Mouse (Mus musculus) neural tube, embryonic 11.5 days (tissue): ENCODE results near the gene Nkiras2. TPM values are rescaled to one million over a fixed set of nuclear protein-coding genes. Genes with fewer than 3 reads are reported as not detected.

ENCODE experiments used
- ATAC-seq: fragments of 200-750 bp; cut with Nextera tagmentation; 2 replicates; pipeline ENCODE4 v1.8.0; 2017; ENCODE audit warnings: moderate number of reproducible peaks, mild to moderate bottlenecking, moderate TSS enrichment, moderate library complexity; ENCODE audit not compliant: insufficient read depth, low FRiP score, low TSS enrichment
- DNase-seq: peaks from one replicate; pipeline ENCODE4 v3.0.0-alpha.2; 2015; ENCODE audit warnings: low spot score
- H3K27ac ChIP-seq: fragments of 300-500 bp; sonication (generic); 2 replicates; pipeline ENCODE4 v1.5.1; 2014; ENCODE audit warnings: low read depth, mild to moderate bottlenecking, low read length
- H3K27me3 ChIP-seq: fragments of 300-500 bp; sonication (generic); 2 replicates; pipeline ENCODE4 v1.6.1; 2014; ENCODE audit warnings: mild to moderate bottlenecking, low read length, mixed read lengths; ENCODE audit not compliant: control insufficient read depth, insufficient read depth
- H3K36me3 ChIP-seq: fragments of 300-500 bp; sonication (generic); 2 replicates; pipeline ENCODE4 v1.6.1; 2014; ENCODE audit warnings: mild to moderate bottlenecking, low read length, moderate library complexity, mixed read lengths; ENCODE audit not compliant: control insufficient read depth, insufficient read depth
- H3K4me1 ChIP-seq: fragments of 300-500 bp; sonication (generic); 2 replicates; pipeline ENCODE4 v1.6.1; 2014; ENCODE audit warnings: low read length, mixed read lengths; ENCODE audit not compliant: control insufficient read depth, insufficient read depth
- H3K4me2 ChIP-seq: fragments of 300-500 bp; sonication (generic); 2 replicates; pipeline ENCODE4 v1.6.1; 2014; ENCODE audit warnings: low read depth, mild to moderate bottlenecking, moderate library complexity
- H3K4me3 ChIP-seq: fragments of 300-500 bp; sonication (generic); 2 replicates; pipeline ENCODE4 v1.5.1; 2014; ENCODE audit warnings: low read depth, low read length
- H3K9ac ChIP-seq: fragments of 300-500 bp; sonication (generic); 2 replicates; pipeline ENCODE4 v1.6.1; 2014; ENCODE audit warnings: mild to moderate bottlenecking, low read length
- H3K9me3 ChIP-seq: fragments of 300-500 bp; sonication (generic); 2 replicates; pipeline ENCODE4 v1.6.1; 2016; ENCODE audit warnings: low read length; ENCODE audit not compliant: control insufficient read depth
- WGBS: fragments of 180-500 bp; shearing (Covaris S2); extraction: QIAGEN DNeasy Blood & Tissue Kit; methylation state at CpG from one replicate; pipeline ENCODE4 v1.1.7; 2014; 5-methylcytosine and 5-hydroxymethylcytosine counted together
- polyA plus RNA-seq: library from polyadenylated mRNA; unstranded; fragments of >200 nt; fragmentation: Nextera tagmentation; extraction: Ambion mirVana; gene quantifications from 2 replicates; pipeline ENCODE4 v1.2.1, GENCODE M21; 2014

The Nkiras2 gene
- polyA plus RNA-seq, 1 experiment from 2014 or later, result 115 TPM

- no peaks in the 10 kb centered on the region for H3K9me3 ChIP-seq
- no peak overlapping the region for H3K9ac ChIP-seq
- WGBS, result 93% methylated on average over 11 of the region's 11 CpGs
- H3K4me3 ChIP-seq, result no peak overlapping the region
- DNase-seq (no peak), ATAC-seq (no peak)
- no peak overlapping the region for H3K27ac ChIP-seq
- no peaks in the 10 kb centered on the region for H3K4me1 ChIP-seq
- no peaks in the 10 kb centered on the region for H3K27me3 ChIP-seq
- peaks cover 21% of the 10 kb centered on the region for H3K36me3 ChIP-seq
- H3K4me2 ChIP-seq, result no peak overlapping the region
Measured at GRCm38 (mm10) chr11:100592346-100593046, 26.5 kb upstream of the Nkiras2 start.

GRCm38 (mm10) chr11:100594608-100595007 is 24.4 kb upstream of the Nkiras2 start:
- H3K4me2 ChIP-seq, result no peak overlapping the region
- no peak overlapping the region for H3K27ac ChIP-seq
- H3K4me3 ChIP-seq, result no peak overlapping the region
- H3K27me3 ChIP-seq, result no peaks in the 10 kb centered on the region
- DNase-seq (no peak), ATAC-seq (no peak)
- 89% methylated on average over 7 of the region's 7 CpGs for WGBS
- no peaks in the 10 kb centered on the region for H3K9me3 ChIP-seq
- H3K36me3 ChIP-seq, result peaks cover 21% of the 10 kb centered on the region
- H3K9ac ChIP-seq, result no peak overlapping the region
- H3K4me1 ChIP-seq, result no peaks in the 10 kb centered on the region

GRCm38 (mm10) chr11:100595533-100595932 is 23.5 kb upstream of the Nkiras2 start:
- WGBS, result 90% methylated on average over 4 of the region's 4 CpGs
- no peak overlapping the region for H3K9ac ChIP-seq
- no peak overlapping the region for H3K27ac ChIP-seq
- H3K4me1 ChIP-seq, result no peaks in the 10 kb centered on the region
- no peaks in the 10 kb centered on the region for H3K9me3 ChIP-seq
- no peaks in the 10 kb centered on the region for H3K27me3 ChIP-seq
- no peak overlapping the region for H3K4me3 ChIP-seq
- no peak overlapping the region for H3K4me2 ChIP-seq
- peaks cover 22% of the 10 kb centered on the region for H3K36me3 ChIP-seq
- no peak for ATAC-seq
- no peak for DNase-seq

DNA sequence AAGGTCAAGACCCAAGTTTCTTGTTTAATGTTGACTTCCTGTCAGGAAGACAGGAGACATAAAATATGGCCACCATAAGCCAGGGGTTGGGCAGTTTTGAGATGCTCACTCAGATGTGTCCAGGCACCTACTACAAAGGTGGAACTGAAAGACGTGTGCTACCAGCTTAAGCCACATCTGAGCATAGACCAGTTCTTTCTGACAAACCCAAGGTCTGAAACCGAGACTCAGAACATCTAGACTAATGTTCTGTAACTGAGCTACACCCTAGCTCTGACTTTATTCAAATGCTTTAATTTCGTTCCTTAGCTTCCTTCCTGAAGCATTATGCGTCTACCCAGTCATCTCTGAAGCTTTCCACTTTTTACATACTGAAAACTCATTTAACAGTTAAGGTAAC is 21.0 kb upstream of the Nkiras2 start:
- no peak overlapping the region for H3K27ac ChIP-seq
- 89% methylated on average over 4 of the region's 4 CpGs for WGBS
- DNase-seq (no peak), ATAC-seq (no peak)
- H3K36me3 ChIP-seq, result peaks cover 22% of the 10 kb centered on the region
- H3K9me3 ChIP-seq, result no peaks in the 10 kb centered on the region
- H3K9ac ChIP-seq, result no peak overlapping the region
- no peaks in the 10 kb centered on the region for H3K27me3 ChIP-seq
- no peak overlapping the region for H3K4me2 ChIP-seq
- no peak overlapping the region for H3K4me3 ChIP-seq
- no peaks in the 10 kb centered on the region for H3K4me1 ChIP-seq

DNA sequence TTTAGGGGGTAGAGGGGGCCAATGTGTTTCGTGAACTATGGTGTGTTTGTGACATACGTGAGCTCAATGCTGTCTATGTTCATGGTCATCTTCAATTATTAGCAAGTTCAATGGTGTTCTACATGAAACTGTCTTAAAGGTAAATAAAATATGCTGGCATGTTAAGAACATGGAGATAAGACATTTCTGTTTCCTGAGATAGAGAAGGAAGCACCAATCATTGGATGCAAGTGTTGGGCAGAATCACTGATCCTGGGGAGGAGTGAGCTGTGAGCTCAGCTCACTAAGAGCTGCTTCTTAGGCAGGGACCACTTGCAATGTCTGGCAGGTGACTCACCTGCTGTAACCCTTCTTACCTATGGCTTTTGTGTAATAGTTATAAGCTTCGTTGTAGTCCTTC is 17.7 kb upstream of the Nkiras2 start:
- ATAC-seq, result no peak
- Histone ChIP-seq H3K4me3 (no peak overlapping the region), H3K4me1 (no peaks in the 10 kb centered on the region), H3K9ac (no peak overlapping the region), H3K36me3 (peaks cover 18% of the 10 kb centered on the region), H3K9me3 (no peaks in the 10 kb centered on the region), H3K4me2 (no peak overlapping the region), H3K27me3 (no peaks in the 10 kb centered on the region), H3K27ac (no peak overlapping the region)
- 90% methylated on average over 3 of the region's 3 CpGs for WGBS
- DNase-seq, result no peak

GRCm38 (mm10) chr11:100603155-100603554 is 15.9 kb upstream of the Nkiras2 start:
- Histone ChIP-seq H3K9ac (no peak overlapping the region), H3K27ac (no peak overlapping the region), H3K9me3 (no peaks in the 10 kb centered on the region), H3K36me3 (peaks cover 15% of the 10 kb centered on the region), H3K4me1 (no peaks in the 10 kb centered on the region), H3K27me3 (no peaks in the 10 kb centered on the region), H3K4me3 (no peak overlapping the region), H3K4me2 (no peak overlapping the region)
- ATAC-seq, result no peak
- DNase-seq, result no peak
- WGBS, result 93% methylated on average over 9 of the region's 9 CpGs

DNA sequence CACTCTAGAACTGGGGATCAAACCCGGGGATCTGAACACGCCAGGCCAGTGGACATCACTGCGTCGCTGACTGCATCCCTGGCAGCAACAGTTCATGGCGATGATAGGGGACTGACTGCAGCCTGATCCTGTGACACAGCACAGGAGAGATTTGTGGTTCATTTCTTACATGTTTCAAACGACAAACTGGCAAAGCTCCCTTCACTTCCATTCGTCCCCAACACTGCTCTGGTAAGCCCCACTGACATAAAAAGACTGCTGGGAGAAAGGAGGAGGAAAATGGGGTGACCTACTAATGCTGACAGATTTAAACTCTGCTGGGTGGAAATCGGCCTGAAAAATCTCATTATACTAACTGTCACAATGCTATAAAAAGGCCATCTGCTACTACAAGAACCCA is 15.2 kb upstream of the Nkiras2 start:
- no peak overlapping the region for H3K9ac ChIP-seq
- H3K36me3 ChIP-seq, result peaks cover 12% of the 10 kb centered on the region
- no peak for ATAC-seq
- H3K27ac ChIP-seq, result no peak overlapping the region
- 89% methylated on average over 8 of the region's 8 CpGs for WGBS
- no peak overlapping the region for H3K4me3 ChIP-seq
- DNase-seq, result no peak
- H3K27me3 ChIP-seq, result no peaks in the 10 kb centered on the region
- H3K9me3 ChIP-seq, result no peaks in the 10 kb centered on the region
- no peaks in the 10 kb centered on the region for H3K4me1 ChIP-seq
- H3K4me2 ChIP-seq, result no peak overlapping the region

GRCm38 (mm10) chr11:100604321-100605005 is 14.6 kb upstream of the Nkiras2 start:
- H3K36me3 ChIP-seq, result peaks cover 8% of the 10 kb centered on the region
- H3K27me3 ChIP-seq, result no peaks in the 10 kb centered on the region
- H3K4me3 ChIP-seq, result no peak overlapping the region
- ATAC-seq (no peak), DNase-seq (no peak)
- H3K4me2 ChIP-seq, result no peak overlapping the region
- H3K4me1 ChIP-seq, result no peaks in the 10 kb centered on the region
- H3K9me3 ChIP-seq, result no peaks in the 10 kb centered on the region
- 90% methylated on average over 4 of the region's 4 CpGs for WGBS
- no peak overlapping the region for H3K9ac ChIP-seq
- no peak overlapping the region for H3K27ac ChIP-seq

DNA sequence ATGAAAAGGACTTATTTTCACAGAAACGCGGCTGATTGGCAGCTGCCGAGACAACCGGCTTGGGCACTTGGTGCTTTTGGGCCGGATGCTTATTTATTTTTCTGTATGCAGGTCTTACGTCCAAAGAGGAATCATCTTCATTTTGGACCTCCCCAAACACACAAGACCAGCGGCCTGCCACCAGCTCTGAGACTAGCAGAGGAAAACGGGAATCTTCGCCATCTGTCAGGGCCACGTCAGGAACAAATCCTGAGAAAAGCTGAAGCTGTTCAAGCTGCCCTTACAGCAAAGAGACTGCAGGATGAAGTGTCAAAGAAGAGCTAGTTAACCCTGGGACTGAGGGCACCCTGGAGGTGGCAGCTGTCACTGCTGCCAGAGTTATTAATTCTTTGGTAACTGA is 13.6 kb upstream of the Nkiras2 start:
- 90% methylated on average over 10 of the region's 10 CpGs for WGBS

More for the DNA sequence above, 13.6 kb upstream of the Nkiras2 start:
- H3K27me3 ChIP-seq, result no peaks in the 10 kb centered on the region
- H3K36me3 ChIP-seq, result peaks cover 5% of the 10 kb centered on the region
- ATAC-seq (no peak), DNase-seq (no peak)
- H3K9me3 ChIP-seq, result no peaks in the 10 kb centered on the region
- H3K9ac ChIP-seq, result no peak overlapping the region
- no peak overlapping the region for H3K27ac ChIP-seq
- H3K4me1 ChIP-seq, result no peaks in the 10 kb centered on the region
- no peak overlapping the region for H3K4me3 ChIP-seq
- no peak overlapping the region for H3K4me2 ChIP-seq
